Mouse (Mus musculus): ENCODE measurements around the gene Gm5157.
"Not testable (repeated sequence)": the region's sequence is repeated elsewhere in the genome, so short reads cannot be mapped to it uniquely, and the experiment has no call there.

Gene Gm5157

GRCm38 (mm10) chr7:21190323-21190722, at the start of gene Gm5157:
Gene Gm5157, minus strand, starts transcription at chr7:21190423.
- H3K36me3 ChIP-seq (ENCODE audit: control insufficient read depth, insufficient read depth, low read length, poor library complexity, severe bottlenecking); DNase-seq (ENCODE audit: low read depth, low spot score); H3K27me3 ChIP-seq (ENCODE audit: control insufficient read depth, insufficient read depth, low read length, poor library complexity, severe bottlenecking): not testable (repeated sequence)

GRCm38 (mm10) chr7:21161885-21162284, 28.3 kb downstream of the Gm5157 start, which contains the start of gene Vmn1r123:
Gene Vmn1r123, plus strand, starts transcription at chr7:21162185.
- not testable (repeated sequence) for DNase-seq (ENCODE audit: low read depth, low spot score); H3K27me3 ChIP-seq (ENCODE audit: control insufficient read depth, insufficient read depth, low read length, poor library complexity, severe bottlenecking); H3K36me3 ChIP-seq (ENCODE audit: control insufficient read depth, insufficient read depth, low read length, poor library complexity, severe bottlenecking)

All from splenic B cell, adult 2 months (primary cell).